Mouse (Mus musculus) kidney, adult 2 months (tissue): Measurements from ENCODE around the gene Nkapl.

Experiments used
- CTCF ChIP-seq: fragments of 200-500 bp; conservative IDR thresholded peaks from 2 replicates; pipeline ENCODE4 v1.5.1; 2011; ENCODE audit warnings: low read depth, mild to moderate bottlenecking, control low read depth, low read length, moderate library complexity, mixed read lengths; ENCODE audit not compliant: insufficient read depth, insufficient read length
- POLR2A ChIP-seq: fragments of 200-500 bp; IDR thresholded peaks from one replicate; pipeline ENCODE4 v1.6.1; 2011; ENCODE audit warnings: low read depth, low read length, control low read depth

DNA sequence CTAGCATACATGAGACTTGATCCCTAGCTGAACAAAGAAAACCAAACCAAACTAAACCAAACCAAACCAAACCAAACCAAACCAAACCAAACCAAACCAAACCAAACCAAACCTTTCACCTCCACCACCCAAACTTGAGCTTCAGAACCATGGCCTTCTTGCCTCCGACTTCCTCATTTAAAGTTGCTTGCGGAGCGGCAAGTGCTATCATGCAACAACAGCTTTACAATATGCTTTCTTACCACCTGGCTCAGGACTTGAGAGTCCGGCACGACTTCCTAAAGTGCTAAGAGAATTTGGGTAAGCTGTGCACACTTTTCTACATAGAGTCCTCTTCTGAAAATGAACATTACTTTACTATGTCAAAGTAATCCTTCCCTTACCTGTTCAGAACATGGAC is 34.0 kb upstream of the Nkapl start:
- TF ChIP-seq POLR2A: no peak
- no peak for TF ChIP-seq CTCF
